Mouse (Mus musculus): ENCODE results near the gene Rps6ka1. TPM values are rescaled to one million over a fixed set of nuclear protein-coding genes. Genes with fewer than 3 reads are reported as not detected.
"Not testable (repeated sequence)": the region's sequence is repeated elsewhere in the genome, so short reads cannot be mapped to it uniquely, and the experiment has no call there.

Rps6ka1 gene
- total RNA-seq (2022), result 1 to 10 TPM; 3.3 to 4.7 (median 4.0) TPM

- DNase-seq (ENCODE audit: low spot score in 2 of 2), result peak; percentile 13 to 18
Measured at GRCm38 (mm10) chr4:133887672-133888453, at the start of gene Rps6ka1. Rps6ka1 (minus strand) TSS chr4:133887797.

DNA sequence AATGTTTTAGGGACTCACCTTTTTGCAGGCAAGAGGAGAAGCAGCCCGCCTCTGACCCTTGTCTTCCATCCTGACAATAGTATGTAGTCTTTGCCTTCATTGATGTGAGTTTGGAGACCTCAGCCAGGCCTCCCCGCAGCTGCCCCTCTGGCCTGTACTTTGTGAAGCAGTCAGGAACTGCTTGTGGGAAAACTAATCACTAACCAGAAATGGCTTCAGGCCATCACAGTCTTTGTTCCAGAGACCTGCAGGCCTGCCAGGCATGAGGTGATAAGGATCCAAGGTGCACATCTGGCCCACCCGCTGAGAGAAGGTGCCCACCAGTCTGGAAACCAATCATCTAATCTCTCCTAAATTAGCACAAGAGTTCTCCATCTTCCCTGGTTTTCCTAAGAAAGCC lies 44.2 kb upstream of the Rps6ka1 start:
- DNase-seq (ENCODE audit: low spot score in 2 of 2), result no peak

DNA sequence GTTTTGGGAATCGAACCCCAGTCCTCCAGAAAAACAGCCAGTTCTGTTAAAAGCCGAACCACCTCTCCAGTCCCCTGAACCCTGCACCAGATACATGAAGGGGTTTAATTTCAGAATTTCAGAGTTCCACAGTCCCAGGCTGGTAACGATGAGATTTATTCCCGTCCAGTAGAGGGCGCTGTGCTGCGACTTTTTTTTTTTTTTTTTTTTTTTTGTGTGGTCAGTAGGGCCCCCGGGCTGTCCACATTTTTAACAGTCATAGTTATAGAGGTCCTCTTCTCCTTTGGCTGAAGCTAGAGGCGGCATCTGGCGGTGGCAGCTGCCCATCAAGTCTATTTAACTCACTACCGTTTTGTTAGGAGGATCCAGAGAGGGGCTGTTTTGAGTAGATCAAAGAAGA lies 43.8 kb upstream of the Rps6ka1 start:
- no peak for DNase-seq (ENCODE audit: low spot score in 2 of 2)

DNA sequence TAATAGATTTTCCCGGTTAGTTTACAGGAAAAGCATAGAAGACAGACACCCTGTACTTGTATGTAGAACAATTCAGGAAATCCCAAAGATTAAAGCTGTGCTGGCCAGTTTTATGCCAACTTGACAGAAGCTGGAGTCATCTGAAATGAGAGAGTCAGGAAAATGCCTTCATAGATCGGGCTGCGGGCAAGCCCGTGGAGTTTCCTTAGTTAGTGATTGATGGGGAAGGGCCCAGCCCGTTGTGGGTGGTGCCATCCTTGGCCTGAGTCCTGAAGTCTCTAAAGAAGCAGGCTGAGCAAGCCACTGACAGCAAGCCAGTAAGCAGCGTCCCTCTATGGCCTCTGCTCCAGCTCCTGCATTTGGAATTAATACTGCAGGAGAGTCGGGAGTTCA lies 41.7 kb upstream of the Rps6ka1 start:
- DNase-seq (ENCODE audit: low spot score in 2 of 2), result no peak

- no peak for DNase-seq (ENCODE audit: low spot score in 2 of 2)
Measured at GRCm38 (mm10) chr4:133928576-133929277, 41.1 kb upstream of the Rps6ka1 start.

GRCm38 (mm10) chr4:133925204-133925603 lies 37.6 kb upstream of the Rps6ka1 start:
- no peak for DNase-seq (ENCODE audit: low spot score in 2 of 2)

DNA sequence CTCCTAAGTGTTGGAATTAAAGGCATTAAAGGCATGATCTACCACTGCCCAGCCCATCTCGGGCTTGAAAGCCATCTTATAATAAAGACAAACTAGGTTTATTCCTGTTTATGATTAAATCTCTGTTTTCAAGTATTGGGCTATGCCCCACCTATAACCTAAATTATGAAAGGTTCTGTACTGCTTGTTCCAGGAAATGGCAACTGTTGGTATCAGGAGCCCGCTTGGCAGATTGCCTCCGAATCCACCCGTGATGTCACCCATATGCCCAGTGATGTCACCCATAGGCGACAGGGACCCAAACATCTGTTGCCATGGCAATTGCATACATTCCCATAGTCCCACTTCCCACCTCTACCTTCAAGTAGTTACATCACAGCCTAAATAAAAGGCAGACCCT lies 36.1 kb upstream of the Rps6ka1 start:
- no peak for DNase-seq (ENCODE audit: low spot score in 2 of 2)

DNA sequence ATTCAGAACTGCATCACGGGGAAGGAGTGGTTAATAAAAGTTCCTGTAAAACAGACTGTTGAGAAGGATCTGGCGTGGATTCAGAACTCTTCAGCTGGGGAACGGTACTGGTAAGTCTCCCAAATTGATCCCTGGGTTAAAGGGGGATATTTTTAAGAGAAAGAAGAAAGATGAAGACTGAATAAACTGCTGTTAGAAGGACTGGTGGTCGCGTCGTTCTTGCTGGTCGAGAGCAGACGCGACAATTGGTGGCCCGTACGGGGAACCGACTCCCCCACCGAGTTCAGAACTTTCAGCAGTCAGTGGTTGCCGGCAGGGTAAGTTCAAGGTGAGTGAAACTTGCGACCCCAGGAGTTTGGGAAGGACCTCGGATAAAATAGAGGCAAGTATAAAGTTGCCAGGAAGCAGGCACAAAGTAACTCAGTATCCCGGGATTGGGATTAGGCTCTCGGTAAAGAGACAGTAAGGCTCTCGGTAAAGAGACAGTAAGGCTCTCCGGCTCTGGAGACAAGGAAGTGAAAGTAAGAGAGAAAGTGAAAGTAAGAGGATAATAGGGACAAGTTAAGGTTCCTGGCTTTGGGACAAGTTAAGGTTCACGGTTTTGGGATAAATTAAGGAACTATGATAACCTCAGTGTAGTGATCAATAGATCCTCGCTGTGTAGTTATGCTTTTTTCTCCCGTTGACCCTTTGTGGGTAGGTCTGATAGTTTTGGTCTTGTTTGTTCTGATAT lies 30.7 kb upstream of the Rps6ka1 start:
- peak; percentile 23 to 33 for DNase-seq (ENCODE audit: low spot score in 2 of 2)

- no peak for DNase-seq (ENCODE audit: low spot score in 2 of 2)
Measured at GRCm38 (mm10) chr4:133911983-133912382, 24.4 kb upstream of the Rps6ka1 start.

GRCm38 (mm10) chr4:133910236-133911211 lies 22.9 kb upstream of the Rps6ka1 start:
- DNase-seq (ENCODE audit: low spot score in 2 of 2), result peak; percentile 89 to 90

- DNase-seq (ENCODE audit: low spot score in 2 of 2), result no peak
Measured at GRCm38 (mm10) chr4:133908051-133908450, 20.5 kb upstream of the Rps6ka1 start.

DNA sequence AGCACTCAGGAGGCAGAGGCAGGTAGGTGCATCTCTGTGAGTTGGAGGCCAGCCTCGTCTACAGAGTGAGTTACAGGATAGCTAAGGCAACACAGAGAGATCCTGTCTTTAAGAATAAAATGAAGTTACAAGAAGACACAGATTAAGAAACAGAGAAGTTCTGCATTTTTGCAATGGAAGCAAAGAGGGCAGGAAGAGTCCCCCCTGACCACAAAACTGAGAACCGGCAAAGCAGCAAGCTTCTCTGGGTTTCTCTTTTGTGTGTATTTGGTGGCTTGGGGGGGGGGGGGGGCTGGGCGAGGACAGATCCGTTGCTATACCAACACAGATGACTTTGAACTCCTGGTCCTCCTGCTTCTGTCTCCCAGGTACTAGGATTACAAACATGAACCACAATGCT lies 19.5 kb upstream of the Rps6ka1 start:
- DNase-seq (ENCODE audit: low spot score in 2 of 2), result no peak

- DNase-seq (ENCODE audit: low spot score in 2 of 2), result not testable (repeated sequence)
Measured at GRCm38 (mm10) chr4:133906336-133906735, 18.7 kb upstream of the Rps6ka1 start.

DNA sequence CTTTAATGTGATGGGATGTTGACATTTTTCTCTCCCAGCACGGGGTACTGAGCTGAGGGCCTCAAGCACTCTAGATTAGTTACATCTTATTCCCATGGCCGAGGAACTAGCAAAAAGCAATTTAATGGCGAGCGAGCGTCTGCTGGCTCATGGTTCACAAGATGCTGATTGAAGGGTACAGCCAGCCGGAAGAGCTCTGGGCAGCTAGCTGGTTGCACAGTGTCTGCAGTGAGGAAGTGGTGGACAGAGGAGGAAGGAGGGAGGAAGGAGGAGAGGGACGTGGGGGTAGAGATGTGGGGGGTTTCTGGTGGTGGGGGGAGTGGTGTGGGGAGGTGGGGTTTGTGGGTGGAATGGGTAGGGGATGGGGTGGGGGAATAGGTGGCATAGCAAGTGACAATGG lies 17.6 kb upstream of the Rps6ka1 start:
- DNase-seq (ENCODE audit: low spot score in 2 of 2), result no peak

GRCm38 (mm10) chr4:133904326-133904725 lies 16.7 kb upstream of the Rps6ka1 start:
- DNase-seq (ENCODE audit: low spot score in 2 of 2), result no peak

DNA sequence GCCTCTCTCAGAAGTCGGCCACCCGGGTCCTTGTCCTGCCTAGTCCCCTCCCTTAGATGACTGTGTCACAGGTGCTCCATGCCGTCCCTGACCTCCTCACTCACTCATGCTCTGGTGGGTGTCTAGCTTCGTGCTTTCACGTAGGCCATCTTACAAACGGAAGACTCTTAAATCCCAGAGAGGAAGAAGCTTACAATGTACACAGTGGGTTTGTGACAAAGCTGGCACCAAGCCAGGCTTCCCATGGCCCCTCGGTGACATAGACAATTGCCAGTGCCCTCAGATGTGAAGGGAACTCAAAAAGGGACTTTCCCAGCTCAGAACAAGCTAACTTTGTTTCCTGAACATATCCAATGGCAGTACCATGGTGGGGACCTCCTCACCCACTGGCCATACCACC lies 15.8 kb upstream of the Rps6ka1 start:
- DNase-seq (ENCODE audit: low spot score in 2 of 2), result no peak

DNA sequence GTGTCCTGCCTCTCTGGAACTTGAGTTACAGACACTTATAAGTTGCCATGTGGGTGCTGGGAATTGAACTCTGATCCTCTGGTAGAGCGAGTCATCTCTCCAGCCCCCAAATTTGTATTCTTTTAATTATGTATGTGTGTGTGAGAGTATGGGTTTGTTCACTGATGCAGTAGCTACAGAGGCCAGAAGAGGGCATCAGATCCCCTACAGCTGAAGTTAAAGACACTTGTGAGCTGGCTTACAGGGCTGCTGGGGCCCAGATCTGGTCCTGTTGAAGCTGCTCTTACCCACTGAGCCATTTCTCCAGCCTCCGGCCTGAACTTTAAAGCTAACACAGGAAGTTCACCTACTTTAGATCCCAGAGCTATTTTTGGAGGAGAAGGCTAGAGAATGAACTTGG lies 14.9 kb upstream of the Rps6ka1 start:
- DNase-seq (ENCODE audit: low spot score in 2 of 2), result no peak

GRCm38 (mm10) chr4:133900887-133901286 lies 13.3 kb upstream of the Rps6ka1 start:
- no peak for DNase-seq (ENCODE audit: low spot score in 2 of 2)

- no peak for DNase-seq (ENCODE audit: low spot score in 2 of 2)
Measured at GRCm38 (mm10) chr4:133900352-133900751, 12.8 kb upstream of the Rps6ka1 start.

DNA sequence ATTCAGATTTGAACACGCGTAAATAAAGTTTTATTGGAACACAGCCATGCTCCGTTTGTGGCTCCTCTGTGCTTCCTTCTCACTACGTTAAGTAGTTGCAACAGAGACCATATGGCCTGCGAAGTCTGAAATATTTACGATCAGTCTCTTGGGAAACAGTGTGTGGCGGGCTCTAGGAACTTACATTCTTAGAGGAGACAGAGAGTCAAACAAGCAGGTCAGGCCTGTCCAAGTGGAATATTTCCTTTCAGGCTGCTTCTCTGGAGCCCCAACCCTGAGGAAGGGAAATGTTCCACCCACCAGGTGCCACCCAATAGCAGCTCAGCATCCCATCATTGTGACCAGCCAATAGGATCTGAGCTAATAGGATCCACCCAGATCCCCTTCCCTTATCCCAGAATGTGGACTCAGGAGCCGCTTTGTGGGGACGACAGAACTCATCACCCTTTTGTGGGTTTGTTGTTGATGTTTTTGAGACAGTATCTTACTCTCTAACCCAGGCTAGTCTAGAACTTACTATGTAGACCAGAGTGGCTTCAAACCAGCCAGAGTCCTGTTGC lies 11.7 kb upstream of the Rps6ka1 start:
- DNase-seq (ENCODE audit: low spot score in 2 of 2), result no peak

DNA sequence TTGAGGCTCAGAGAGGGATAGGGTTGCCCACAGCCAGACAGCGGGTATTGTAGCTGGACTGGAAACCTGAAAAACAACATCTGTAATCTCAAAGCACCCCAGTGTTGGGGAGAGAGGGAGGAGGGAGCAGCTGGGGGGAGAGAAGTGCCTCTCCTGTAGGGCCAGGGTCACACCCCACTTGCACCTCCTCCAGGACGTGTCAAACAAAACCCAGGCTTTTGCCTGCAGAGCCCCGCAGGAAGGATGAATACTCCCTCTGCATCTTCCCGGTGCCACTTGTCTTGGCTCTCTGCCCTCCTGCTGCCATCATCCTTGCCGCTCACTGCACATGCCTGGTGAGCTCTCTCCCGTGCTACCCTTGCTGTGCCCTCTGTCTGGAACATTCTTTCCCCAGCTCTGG lies 10.6 kb upstream of the Rps6ka1 start:
- no peak for DNase-seq (ENCODE audit: low spot score in 2 of 2)
